Mouse (Mus musculus) layer of hippocampus, postnatal 25 days (tissue): Measurements from ENCODE around the gene Mme. TPM values are rescaled to one million over a fixed set of nuclear protein-coding genes. Genes with fewer than 3 reads are reported as not detected.

Experiments
- DNase-seq, 2 experiments: peaks; one replicate each; pipeline ENCODE4 v3.0.0; 2022; ENCODE audit warnings: mixed read lengths in 2 of 2, low spot score in 1 of 2; ENCODE audit errors: extremely low spot score in 1 of 2
- total RNA-seq, 2 experiments: library from RNA; stranded (reverse); gene quantifications; 2 replicates each; pipeline ENCODE4 v1.2.3; 2021

The Mme gene
- total RNA-seq, 2 experiments from 2014 or later = 5.7 TPM

DNA sequence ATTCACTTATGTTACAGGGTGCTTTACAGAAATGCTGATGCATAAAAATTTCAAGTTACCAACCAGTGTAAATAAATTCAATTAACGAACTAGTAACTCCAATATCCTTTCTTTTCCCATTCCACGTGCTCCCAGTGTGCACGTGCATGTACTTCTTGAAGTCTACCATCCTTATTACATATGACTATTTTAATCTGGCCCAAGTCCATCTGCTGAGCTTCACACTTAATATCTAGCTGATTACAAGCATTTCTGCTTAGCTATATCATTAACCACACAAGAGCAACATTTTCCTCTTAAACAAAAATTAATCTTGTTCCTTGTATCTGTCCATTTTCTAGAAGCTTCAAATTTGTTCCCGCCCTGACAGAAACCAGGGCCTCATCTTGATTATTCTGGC lies 108.9 kb downstream of the Mme start:
- DNase-seq = no peak

DNA sequence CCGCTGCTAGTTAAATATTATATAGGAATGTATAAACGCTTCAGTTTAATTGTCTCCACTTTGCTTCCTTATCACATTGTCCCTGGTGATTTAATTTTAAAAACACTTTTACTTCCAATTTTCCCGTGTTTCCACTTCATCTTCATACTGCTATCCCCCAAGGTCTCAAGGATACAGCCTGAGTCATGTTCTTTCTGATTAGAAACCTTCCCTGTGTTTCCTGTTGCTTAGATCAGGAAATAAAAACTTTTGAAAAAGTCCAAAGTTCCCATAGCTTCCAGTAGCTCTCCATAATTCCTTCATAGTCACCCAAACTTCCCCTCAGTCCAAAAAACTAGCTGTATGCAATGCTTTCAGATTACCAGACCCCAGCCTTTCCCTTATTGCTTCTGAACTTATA lies 109.4 kb downstream of the Mme start:
- no peak for DNase-seq

DNA sequence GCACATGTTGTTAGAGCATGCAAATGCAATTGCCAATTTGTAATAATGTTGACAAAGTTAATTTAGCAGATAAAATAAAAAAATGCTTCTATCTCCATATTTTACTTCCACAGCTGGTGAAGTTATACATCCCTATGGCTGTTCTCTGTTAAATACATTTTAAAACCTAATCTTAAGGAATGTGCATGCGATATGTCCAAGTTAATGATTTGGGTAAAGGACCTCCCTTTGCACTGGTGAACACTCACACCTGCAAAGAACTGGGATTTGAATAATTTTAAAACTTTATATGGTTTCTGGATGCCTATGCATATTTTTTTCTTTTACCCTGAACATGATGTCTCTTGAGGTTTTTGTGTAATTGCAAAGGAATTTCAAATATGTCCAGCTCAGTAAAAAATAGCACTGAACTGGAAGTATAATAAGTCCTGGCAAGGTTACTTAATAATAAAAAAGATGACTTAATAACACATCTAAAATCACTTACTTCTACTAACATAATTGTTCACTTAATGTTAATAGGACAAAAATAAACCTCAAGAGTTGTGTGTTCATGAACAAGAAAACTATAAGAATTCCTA lies 110.4 kb downstream of the Mme start:
- DNase-seq = no peak

DNA sequence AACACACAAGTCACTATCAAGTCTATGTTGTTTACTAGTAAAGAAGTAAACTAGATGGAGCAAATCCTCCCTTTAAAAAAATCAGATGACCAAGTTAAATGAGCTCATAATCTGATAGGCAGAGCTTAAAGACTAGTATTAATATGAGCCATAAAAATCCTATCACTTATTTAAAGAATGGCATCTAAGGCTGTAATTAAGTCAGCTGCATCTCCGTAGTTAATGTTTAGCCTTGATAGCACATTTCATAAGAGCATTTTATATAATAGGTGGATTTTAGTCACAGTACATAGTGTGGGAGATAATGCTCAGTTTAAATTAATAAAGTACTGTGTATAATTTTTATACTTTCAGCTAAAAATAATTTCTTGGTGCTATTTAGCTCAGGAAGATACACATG lies 118.2 kb downstream of the Mme start:
- DNase-seq = no peak

DNA sequence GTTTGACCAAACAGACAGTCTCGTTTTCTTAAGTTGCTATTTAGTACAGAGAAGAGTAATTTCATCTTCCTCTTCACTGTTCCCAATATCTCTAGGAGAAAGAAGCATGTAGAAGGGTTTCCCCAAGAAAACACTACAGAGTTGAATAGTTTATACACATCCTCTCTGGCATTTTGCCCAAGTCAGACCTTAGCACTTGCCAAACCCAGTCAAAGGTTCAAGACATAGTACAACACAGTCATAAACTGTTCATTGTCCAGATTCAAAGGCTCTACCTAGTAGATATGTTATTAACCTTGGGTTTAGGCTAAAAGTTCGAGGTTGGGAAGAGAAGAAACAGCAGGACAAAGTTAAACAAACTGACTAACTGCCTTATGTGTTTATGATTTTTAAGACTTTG lies 143.7 kb downstream of the Mme start:
- DNase-seq = no peak

DNA sequence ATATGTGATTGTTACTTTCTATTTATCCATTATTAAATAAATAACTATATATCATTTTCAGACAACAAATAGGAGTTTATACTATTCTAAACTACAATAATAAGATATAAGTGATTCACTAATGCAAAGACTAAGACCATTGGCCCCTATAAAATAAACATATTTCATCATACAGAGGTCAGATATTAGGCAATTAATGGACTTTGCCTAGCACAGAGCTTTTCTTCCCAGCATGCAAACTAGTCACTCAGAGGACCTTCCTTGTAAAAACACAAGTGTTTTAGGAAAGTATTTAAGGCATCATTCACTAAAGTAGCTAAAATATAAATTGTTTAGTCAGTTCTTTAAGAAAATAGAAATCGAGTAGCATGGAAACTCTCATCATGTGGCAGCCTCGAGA lies 149.4 kb downstream of the Mme start:
- DNase-seq = no peak

DNA sequence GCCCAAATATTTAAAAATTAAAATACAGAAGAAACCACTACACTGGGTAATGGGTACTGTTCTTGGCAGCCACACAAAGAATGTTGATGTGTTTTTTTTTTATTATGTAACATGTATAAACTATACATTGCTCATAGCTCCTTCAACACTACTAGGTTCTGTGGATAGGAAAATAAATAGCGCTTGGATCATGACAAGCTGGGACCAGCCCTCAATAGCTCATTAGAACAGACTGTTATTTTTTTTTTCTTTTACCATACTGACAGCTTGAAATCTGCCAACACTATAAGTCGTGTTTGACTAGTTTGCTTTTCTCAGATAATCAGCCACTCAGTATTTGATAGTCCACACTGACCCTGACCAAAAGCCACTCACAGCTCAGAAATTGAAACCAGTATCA lies 150.0 kb downstream of the Mme start:
- no peak for DNase-seq

DNA sequence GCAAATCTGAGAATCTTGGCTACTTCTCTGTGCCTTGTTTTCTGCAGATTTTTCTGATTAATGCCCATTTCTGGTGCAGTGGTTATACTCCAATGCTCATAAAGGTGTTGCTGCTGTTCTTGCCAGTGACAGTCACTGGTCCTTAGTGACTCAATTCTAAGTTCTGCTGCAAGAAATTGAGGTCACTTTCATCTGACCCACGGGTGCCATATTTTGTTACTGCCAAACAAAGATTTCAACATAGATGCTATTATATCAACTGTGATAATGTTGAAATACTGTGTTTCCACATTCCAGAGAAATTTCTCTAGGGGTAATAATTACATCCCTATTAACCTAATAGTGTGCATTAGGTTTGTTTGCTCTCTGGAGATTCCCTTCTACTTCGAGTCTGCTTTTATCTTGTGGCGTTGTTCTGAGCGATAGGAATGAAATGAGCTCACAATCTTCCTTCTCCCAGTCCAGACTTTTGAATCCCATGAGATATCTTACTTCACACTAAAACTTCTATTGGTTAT lies 153.1 kb downstream of the Mme start:
- no peak for DNase-seq

DNA sequence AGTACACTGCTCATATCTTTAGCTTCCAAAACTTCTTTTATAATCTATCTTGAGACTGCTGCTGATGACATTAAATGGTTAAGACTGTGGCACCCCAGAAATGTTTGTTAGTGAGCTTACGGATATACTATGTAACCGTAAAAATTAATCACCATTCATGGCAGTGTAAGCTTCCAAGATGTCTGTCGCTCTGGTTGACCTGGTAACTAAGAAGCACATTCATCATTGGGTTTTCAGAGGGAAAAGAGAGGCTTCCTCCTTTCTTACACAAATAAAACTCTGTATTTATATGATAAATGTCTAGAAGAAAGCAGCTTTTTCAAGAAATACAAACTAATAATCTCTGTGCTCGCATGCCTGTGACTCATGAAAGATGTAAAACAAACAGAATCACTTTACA lies 156.8 kb downstream of the Mme start:
- no peak for DNase-seq

DNA sequence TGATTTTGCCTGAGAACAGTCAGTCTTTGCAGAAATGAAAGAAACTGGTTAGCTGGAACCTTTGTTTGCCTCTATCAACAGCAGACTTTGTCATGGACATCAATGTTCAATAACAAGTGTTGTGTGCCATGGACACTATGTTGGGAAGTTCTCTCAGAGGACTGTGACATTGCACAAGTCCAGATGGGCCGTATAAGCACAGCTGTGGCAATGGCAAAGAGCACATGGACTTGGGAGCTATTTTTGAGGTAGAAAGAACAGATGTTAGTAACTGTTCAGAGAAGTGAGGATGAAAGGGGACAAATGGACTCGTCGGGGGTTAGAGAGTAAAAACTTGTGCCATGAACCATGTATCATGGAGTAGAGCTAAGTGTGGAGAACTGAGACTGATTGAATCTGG lies 165.1 kb downstream of the Mme start:
- DNase-seq = no peak

DNA sequence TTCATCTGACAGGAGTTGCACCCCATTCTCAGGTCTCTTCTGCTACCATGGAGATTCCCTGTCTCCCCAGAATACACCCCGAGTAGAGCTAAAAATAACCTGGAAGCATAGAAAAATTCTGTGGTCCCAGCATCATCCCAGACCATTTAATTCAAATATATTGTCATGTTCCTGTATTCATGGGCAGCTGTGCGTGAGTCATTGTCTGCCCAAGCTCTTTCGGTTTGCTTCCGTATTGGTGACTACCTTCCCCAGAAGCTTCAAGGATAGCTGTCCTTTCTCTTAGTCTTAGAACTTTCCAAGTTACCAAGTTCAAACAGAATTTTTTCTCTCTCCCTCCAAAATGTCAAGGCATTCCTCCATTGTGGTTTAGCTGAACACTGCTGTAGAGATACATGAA lies 169.7 kb downstream of the Mme start:
- DNase-seq = no peak

DNA sequence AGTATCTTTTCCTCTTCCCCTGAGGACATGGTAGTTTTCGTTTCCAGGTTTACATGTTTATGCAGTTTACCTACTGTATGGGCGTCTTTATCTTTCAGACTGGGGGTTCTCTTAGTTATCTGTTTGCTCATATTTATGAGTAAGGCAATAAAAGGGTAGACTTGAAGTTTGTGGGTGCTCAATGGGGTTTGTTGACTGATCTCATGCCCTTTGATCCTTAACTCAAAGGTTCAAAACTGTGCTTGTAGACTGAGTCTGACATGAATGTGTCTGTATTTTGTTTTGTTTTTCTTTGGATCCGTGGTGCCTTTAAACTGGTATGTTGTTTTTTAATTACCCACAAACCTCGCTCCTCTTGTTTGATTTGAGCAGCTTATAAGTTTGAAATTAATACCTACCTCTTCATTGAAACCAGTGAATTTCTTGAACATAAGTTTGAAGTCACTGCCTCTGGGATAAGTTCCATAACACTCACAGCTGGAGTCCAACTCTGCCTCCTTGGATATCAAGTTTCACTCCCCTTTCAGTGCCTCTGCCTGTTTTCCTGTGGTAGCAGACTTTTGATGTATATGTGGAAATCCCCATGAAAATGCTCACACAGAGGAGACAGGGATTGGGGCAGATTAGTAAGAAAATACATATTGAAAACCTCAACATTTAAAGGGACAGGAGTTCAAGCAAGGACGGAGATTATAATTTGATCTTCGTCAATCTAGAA lies 171.0 kb downstream of the Mme start:
- no peak for DNase-seq

DNA sequence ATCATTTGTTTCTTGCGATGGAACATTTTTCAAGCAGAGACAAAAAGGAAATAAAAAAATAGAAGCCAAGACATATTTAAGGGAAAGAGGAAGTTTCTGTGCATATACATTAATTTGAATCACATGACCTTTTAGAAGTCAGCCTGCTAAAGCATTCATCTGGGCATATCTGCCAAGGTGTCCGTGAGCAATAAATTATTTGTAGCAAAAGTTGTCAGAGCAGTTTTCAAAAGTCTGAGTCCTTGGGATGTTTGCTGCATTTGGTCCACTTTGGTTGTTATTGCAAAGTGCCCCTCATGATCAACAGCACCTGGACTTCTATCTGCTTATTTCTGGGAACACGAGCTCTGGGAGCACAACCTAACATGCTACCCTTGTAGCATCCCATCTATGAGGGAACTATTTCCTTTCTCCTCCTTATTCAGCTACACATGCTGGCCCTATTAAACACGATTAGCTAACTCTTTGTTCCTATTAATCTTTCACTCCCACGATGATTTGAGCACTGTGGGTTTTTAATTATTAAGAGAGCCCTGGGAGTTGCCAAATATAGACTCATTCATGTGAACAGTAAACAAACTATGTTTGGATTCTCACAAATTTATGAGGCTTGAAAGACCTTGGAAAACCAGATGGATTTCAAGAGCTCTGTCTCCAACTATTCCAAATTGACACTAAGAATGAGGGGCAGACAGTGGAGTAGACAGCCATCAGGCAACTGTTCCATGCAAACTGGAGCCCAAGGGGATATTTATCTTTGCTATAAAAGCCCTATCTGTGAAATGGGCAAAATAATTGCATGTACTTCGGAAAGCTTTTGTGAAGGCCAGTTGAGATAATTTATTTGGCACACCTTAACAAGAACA lies 171.9 kb downstream of the Mme start:
- no peak for DNase-seq

DNA sequence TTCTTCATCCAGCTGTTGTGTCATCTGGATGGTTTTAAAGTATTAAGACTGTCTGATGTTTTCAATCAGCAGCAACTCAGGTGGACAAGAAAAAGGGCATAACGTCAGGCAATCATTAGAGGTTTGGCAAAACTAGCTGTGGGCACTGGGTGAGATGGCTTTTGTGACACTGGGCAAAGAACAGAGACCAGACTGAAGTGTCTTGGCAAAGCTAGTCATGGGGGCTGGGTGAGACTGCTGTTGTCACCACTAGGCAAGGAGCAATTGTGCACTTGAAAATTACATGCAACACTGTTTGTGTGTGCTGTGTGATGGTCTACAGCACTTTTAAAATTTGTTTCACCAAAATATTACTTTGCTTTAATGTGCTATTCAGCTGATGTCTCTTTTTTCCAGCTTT lies 175.9 kb downstream of the Mme start:
- DNase-seq = no peak

DNA sequence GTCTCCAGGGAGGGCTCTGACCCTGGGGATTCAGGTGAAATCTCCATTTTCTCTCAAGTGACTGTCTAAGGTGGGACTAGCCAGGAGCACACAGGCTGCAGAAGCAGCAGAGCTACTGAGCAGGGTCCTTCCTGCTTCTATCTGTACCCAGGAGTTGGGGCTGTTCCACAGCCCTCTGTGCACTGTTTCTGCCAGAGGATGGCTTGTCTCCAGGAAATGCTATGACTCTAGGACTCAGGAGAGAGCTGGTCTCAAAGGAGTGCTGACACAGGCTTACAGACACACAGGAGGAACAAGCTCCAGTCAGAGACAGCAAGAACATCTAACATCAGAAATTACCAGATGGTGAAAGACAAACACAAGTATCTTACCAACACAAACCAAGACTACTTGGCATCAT lies 176.4 kb downstream of the Mme start:
- no peak for DNase-seq

DNA sequence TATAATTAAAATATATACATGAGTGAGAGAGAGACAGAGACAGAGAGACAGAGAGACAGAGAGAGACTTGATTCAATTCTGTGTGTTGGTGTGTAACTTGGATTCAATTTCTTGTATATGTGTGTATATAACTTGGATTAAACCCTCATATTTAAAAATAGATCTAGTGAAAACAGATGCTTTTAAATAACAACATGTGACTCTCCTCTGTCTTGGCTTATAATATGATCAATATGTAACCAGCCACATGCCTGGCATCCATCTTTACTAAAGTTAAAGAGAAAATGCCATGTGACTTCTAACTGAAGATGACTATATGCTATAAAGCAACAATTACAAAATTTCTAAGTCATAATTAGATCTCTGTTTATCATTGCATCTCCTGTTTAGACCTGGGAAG lies 182.2 kb downstream of the Mme start:
- DNase-seq = no peak

Other genes starting within 250 kb of the Mme start
- not detected for gene Gm34302, start 242.3 kb downstream of the Mme start, total RNA-seq